Mouse (Mus musculus) erythroblast, embryonic 14.5 days (primary cell): ENCODE data around the gene Sgms1.

Source experiments
- GATA1 ChIP-seq: IDR thresholded peaks from 2 replicates; pipeline ENCODE4 v1.6.1; 2012; ENCODE audit warnings: low read length, inconsistent platforms, mixed read lengths
- TAL1 ChIP-seq: IDR thresholded peaks from 3 replicates; pipeline ENCODE4 v1.6.1; 2012; ENCODE audit warnings: low read length, inconsistent platforms, mixed read lengths

- TF ChIP-seq GATA1 (no peak), TAL1 (no peak)
These were observed 44.3 kb downstream of the Sgms1 start for GRCm38 (mm10) chr19:32345181-32345745.
